Mouse (Mus musculus) forebrain, postnatal 0 days (tissue): ENCODE data around the gene Sept12. TPM values are rescaled to one million over a fixed set of nuclear protein-coding genes. Genes with fewer than 3 reads are reported as not detected.

ENCODE experiments used
- ATAC-seq: fragments of 200-750 bp; cut with Nextera tagmentation; 2 replicates; pipeline ENCODE4 v1.8.0; 2017; ENCODE audit warnings: mild to moderate bottlenecking, moderate library complexity
- DNase-seq: peaks from one replicate; pipeline ENCODE4 v3.0.0-alpha.2; 2015
- H3K27ac ChIP-seq: fragments of 300-500 bp; sonication (generic); 2 replicates; pipeline ENCODE4 v1.5.1; 2014; ENCODE audit warnings: low read depth, mild to moderate bottlenecking, antibody characterized with exemption, low read length, moderate library complexity, mixed read lengths
- H3K27me3 ChIP-seq: fragments of 300-500 bp; sonication (generic); 2 replicates; pipeline ENCODE4 v1.6.1; 2014; ENCODE audit warnings: mild to moderate bottlenecking, low read length, mixed read lengths; ENCODE audit not compliant: insufficient read depth
- H3K36me3 ChIP-seq: fragments of 300-500 bp; sonication (generic); 2 replicates; pipeline ENCODE4 v1.6.1; 2014; ENCODE audit warnings: mild to moderate bottlenecking, moderate library complexity; ENCODE audit not compliant: insufficient read depth
- H3K4me1 ChIP-seq: fragments of 300-500 bp; sonication (generic); 2 replicates; pipeline ENCODE4 v1.6.1; 2014; ENCODE audit warnings: antibody characterized with exemption; ENCODE audit not compliant: insufficient read depth
- H3K4me2 ChIP-seq: fragments of 300-500 bp; sonication (generic); 2 replicates; pipeline ENCODE4 v1.6.1; 2014; ENCODE audit warnings: low read depth, mild to moderate bottlenecking, moderate library complexity
- H3K4me3 ChIP-seq: fragments of 300-500 bp; sonication (generic); 2 replicates; pipeline ENCODE4 v1.5.1; 2014; ENCODE audit warnings: low read depth, low read length, mixed read lengths
- H3K9ac ChIP-seq: fragments of 300-500 bp; sonication (generic); 2 replicates; pipeline ENCODE4 v1.6.1; 2014; ENCODE audit warnings: mild to moderate bottlenecking
- H3K9me3 ChIP-seq: fragments of 300-500 bp; sonication (generic); 2 replicates; pipeline ENCODE4 v1.6.1; 2016; ENCODE audit warnings: low read length
- CTCF ChIP-seq: sonication (generic); IDR thresholded peaks from 2 replicates; pipeline ENCODE4 v1.5.1; 2016; ENCODE audit warnings: antibody characterized with exemption, control low read depth, low read depth
- WGBS: fragments of 180-500 bp; shearing (Covaris S2); extraction: QIAGEN DNeasy Blood & Tissue Kit; methylation state at CpG from one replicate; pipeline ENCODE4 v1.1.7; 2014; 5-methylcytosine and 5-hydroxymethylcytosine counted together
- polyA plus RNA-seq: library from polyadenylated mRNA; unstranded; fragments of >200 nt; fragmentation: Nextera tagmentation; extraction: Ambion mirVana; gene quantifications from 2 replicates; pipeline ENCODE4 v1.2.1, GENCODE M21; 2015
- total RNA-seq: library from RNA; depleted of rRNA; stranded (reverse); fragments of >200 nt; gene quantifications from 2 replicates; pipeline ENCODE4 v1.2.3, GENCODE M21; 2014; rRNA removed

Gene Sept12
- total RNA-seq: not detected in 2 replicates
- polyA plus RNA-seq: not detected in 2 replicates

DNA sequence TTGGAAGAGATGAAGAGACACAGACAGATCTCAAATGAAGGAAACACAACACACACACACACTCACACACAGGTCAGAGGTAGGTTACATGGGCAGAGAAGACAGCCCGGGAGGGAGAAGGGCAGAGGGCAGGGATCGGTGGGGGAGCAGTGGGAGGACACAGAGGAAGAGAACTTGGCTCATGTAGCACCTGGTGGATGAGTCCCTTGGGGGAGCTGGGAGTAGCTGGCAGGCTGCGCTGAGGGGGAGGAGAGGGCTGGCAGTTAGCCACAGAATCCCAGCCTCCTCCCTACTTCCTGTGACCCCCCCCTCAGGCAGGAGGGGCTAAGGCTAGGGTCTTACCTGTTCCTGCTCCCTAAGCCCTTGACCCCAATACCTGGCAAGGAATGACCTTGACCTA, at the start of gene Sept12:
Sept12 (minus strand) TSS at position 300 of the 400 bp plus-strand sequence.
- Histone ChIP-seq H3K9me3 (no peaks in the 10 kb centered on the region), H3K36me3 (no peaks in the 10 kb centered on the region), H3K4me2 (no peak within 1 kb of the TSS), H3K9ac (no peak within 1 kb of the TSS), H3K4me3 (no peak within 1 kb of the TSS), H3K27me3 (no peaks in the 10 kb centered on the region), H3K27ac (no peak within 1 kb of the TSS), H3K4me1 (no peaks in the 10 kb centered on the region)
- DNase-seq (no peak), ATAC-seq (no peak)
- TF ChIP-seq CTCF: no peak
- WGBS: 63% methylated on average over 3 of the region's 3 CpGs

DNA sequence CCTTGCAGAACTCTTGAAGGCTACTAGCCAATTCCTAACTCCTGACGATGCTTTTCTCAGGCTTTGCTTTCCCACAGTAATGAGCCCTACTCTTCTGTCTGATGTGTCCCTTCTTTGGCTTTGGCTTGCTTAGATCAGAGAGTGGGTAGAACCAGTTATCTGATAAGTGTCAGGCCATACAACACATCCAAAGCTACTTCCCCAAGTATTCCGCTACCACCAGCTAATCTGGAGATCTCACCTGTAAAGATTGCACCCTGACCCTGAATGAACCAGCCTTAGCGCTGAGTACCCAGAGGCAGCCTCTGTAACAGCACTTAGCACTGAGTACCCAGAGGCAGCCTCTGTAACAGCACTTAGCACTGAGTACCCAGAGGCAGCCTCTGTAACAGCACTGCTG, 47.7 kb upstream of the Sept12 start:
- no peak overlapping the region for H3K4me2 ChIP-seq
- no peak overlapping the region for H3K4me3 ChIP-seq
- ATAC-seq (no peak), DNase-seq (no peak)
- H3K4me1 ChIP-seq: peaks cover 6% of the 10 kb centered on the region
- H3K9ac ChIP-seq: no peak overlapping the region
- 95% methylated on average over 3 of the region's 3 CpGs for WGBS
- no peak overlapping the region for H3K27ac ChIP-seq
- no peak for TF ChIP-seq CTCF
- H3K36me3 ChIP-seq: peaks cover 58% of the 10 kb centered on the region
- H3K9me3 ChIP-seq: no peaks in the 10 kb centered on the region
- H3K27me3 ChIP-seq: no peaks in the 10 kb centered on the region

DNA sequence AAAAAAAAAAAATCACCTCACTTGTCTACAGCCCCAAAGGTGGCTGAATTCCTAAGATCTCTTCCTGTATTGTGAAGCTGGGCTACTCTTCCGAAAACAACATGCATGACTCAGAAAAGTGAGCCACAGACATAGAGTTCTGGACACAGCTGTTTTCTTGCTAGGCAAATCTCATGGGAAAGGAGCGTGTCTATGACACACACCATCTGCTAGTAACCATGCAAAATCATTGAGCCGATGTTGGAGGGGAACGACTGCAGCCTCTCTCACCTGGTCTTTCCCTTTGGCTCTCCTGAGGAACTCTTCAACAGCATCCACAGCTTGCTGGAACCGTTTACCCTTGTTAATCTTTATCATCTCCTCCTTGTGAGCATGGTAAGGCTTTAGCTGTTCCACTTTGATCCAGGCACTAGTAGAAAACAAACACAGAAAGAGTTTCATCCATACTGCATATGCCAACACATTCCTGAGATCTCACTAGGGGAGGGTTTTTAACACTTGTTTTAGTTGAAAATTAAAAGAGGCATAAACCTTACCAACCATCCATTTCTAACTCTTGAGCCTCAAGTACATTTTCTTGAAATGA, 39.1 kb upstream of the Sept12 start:
- no peak overlapping the region for H3K9ac ChIP-seq
- WGBS: 93% methylated on average over 5 of the region's 5 CpGs
- no peaks in the 10 kb centered on the region for H3K4me1 ChIP-seq
- no peak for TF ChIP-seq CTCF
- ATAC-seq: no peak
- no peaks in the 10 kb centered on the region for H3K9me3 ChIP-seq
- no peak overlapping the region for H3K4me2 ChIP-seq
- H3K36me3 ChIP-seq: peaks cover 89% of the 10 kb centered on the region
- H3K27ac ChIP-seq: no peak overlapping the region
- no peaks in the 10 kb centered on the region for H3K27me3 ChIP-seq
- H3K4me3 ChIP-seq: no peak overlapping the region
- no peak for DNase-seq

DNA sequence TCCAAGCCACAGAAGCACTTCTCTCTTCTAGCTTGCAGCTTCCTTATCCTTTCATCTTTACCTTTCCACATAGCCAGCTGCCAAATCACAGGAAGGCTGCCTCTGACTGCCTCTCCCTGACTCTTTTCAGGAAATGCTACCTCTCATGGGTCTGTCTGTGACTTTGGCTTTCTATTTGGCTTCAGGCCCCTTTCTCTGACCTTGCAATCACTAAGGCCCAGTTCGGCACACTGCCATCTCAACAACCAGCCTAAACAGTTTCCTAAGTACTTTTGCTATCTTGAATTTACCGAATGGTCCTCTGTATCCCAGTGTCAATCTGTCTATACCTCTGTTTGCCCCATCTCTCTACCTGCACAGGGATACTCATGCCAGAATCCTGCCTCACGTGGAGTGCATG, 37.9 kb upstream of the Sept12 start:
- peaks cover 87% of the 10 kb centered on the region for H3K36me3 ChIP-seq
- 98% methylated on average over 3 of the region's 3 CpGs for WGBS
- H3K27me3 ChIP-seq: no peaks in the 10 kb centered on the region
- DNase-seq (no peak), ATAC-seq (no peak)
- no peak overlapping the region for H3K9ac ChIP-seq
- H3K4me2 ChIP-seq: no peak overlapping the region
- H3K4me3 ChIP-seq: no peak overlapping the region
- no peak overlapping the region for H3K27ac ChIP-seq
- H3K4me1 ChIP-seq: no peaks in the 10 kb centered on the region
- H3K9me3 ChIP-seq: no peaks in the 10 kb centered on the region
- TF ChIP-seq CTCF: no peak

DNA sequence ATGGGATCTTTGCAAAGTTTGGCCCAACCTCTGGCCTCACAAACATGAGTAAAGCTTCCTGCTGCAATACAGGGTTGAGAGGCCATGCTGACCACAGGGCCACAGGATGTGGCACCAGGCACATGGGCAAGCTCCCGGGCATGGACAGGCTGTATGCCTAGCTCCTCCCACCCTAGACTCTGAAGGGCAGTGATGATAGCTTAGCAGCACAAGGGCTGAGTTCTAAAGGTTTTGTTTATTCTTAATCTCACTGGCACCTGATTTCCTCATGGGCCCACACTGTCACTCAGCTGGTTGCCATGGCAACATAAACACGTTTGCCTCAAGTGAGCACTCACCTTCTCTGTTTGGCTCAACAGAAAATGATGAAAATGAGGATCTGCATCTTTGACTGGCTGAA, 32.2 kb upstream of the Sept12 start:
- Histone ChIP-seq H3K27me3 (no peaks in the 10 kb centered on the region), H3K27ac (no peak overlapping the region), H3K4me3 (no peak overlapping the region), H3K36me3 (peaks cover 92% of the 10 kb centered on the region), H3K4me1 (no peaks in the 10 kb centered on the region), H3K4me2 (no peak overlapping the region), H3K9me3 (no peaks in the 10 kb centered on the region), H3K9ac (no peak overlapping the region)
- no peak for TF ChIP-seq CTCF
- DNase-seq: no peak
- WGBS: 56% methylated on average over 2 of the region's 2 CpGs
- no peak for ATAC-seq

DNA sequence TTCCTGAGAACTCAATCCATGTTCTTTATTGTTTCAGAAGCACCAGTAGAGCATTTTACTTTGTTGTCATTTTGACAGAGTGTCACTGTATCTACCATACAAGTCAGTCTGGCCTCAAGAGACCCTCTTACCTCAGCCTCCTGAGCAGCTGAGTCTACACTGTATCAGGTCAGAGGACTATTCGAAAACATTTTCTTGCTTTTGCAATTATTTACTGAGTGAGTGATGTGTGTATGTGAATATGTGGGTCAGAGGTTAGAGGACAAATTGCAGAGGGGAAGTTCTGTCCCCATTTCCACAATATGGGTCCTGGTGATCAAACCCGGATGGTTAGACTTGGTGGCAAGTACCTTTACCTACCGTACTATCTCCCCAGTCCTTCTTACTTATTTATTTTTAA, 26.4 kb upstream of the Sept12 start:
- Histone ChIP-seq H3K9me3 (no peaks in the 10 kb centered on the region), H3K27me3 (no peaks in the 10 kb centered on the region), H3K9ac (no peak overlapping the region), H3K4me1 (no peaks in the 10 kb centered on the region), H3K4me2 (no peak overlapping the region), H3K4me3 (no peak overlapping the region), H3K27ac (no peak overlapping the region), H3K36me3 (peaks cover 95% of the 10 kb centered on the region)
- WGBS: 94% methylated on average over 3 of the region's 3 CpGs
- no peak for TF ChIP-seq CTCF
- ATAC-seq: no peak
- DNase-seq: no peak

DNA sequence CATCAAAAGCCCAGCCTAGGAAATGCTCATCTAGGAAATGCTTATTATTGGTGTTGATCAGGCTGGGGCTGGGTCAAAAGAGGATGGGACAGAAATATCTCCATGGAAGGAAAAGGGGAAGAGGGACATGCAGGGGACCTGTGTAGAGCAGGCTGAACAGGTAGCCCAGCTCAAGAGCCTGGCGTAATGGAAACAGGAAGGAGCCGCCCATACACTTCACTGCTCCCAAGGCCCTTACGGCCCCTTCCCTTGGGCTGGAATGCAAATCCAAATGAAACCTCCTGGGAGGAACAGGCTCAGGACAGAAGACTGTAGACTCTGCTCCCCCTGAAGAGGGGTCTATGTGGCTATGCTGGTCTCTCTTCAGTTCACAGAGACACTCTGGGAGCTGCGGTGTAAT, 16.9 kb upstream of the Sept12 start:
- Histone ChIP-seq H3K4me1 (0 out of 2 replicates have a peak, but pooled peaks cover 4% of the 10 kb centered on the region), H3K4me2 (no peak overlapping the region), H3K9ac (no peak overlapping the region), H3K9me3 (no peaks in the 10 kb centered on the region), H3K27me3 (no peaks in the 10 kb centered on the region), H3K4me3 (no peak overlapping the region), H3K27ac (no peak overlapping the region), H3K36me3 (peaks cover 54% of the 10 kb centered on the region)
- 92% methylated on average over 4 of the region's 4 CpGs for WGBS
- no peak for TF ChIP-seq CTCF
- DNase-seq (no peak), ATAC-seq (no peak)
